Mouse (Mus musculus) embryonic facial prominence, embryonic 15.5 days (tissue): ENCODE measurements around the gene Eif4ebp2. TPM values are rescaled to one million over a fixed set of nuclear protein-coding genes. Genes with fewer than 3 reads are reported as not detected.

Source experiments
- ATAC-seq: fragments of 200-750 bp; cut with Nextera tagmentation; 2 replicates; pipeline ENCODE4 v1.8.0; 2017; ENCODE audit warnings: low read depth, moderate TSS enrichment; ENCODE audit not compliant: insufficient number of reproducible peaks, low FRiP score, low TSS enrichment
- H3K27ac ChIP-seq: fragments of 300-500 bp; sonication (generic); replicated peaks from 2 replicates; pipeline ENCODE4 v1.5.1; 2015; ENCODE audit warnings: mild to moderate bottlenecking, inconsistent platforms
- H3K27me3 ChIP-seq: fragments of 300-500 bp; sonication (generic); 2 replicates; pipeline ENCODE4 v1.6.1; 2015; ENCODE audit warnings: inconsistent platforms
- H3K36me3 ChIP-seq: fragments of 300-500 bp; sonication (generic); 2 replicates; pipeline ENCODE4 v1.6.1; 2015; ENCODE audit warnings: mild to moderate bottlenecking, inconsistent platforms
- H3K4me1 ChIP-seq: fragments of 300-500 bp; sonication (generic); 2 replicates; pipeline ENCODE4 v1.6.1; 2015; ENCODE audit warnings: inconsistent platforms
- H3K4me2 ChIP-seq: fragments of 300-500 bp; sonication (generic); replicated peaks from 2 replicates; pipeline ENCODE4 v1.6.1; 2015; ENCODE audit warnings: mild to moderate bottlenecking, inconsistent platforms
- H3K4me3 ChIP-seq: fragments of 300-500 bp; sonication (generic); replicated peaks from 2 replicates; pipeline ENCODE4 v1.5.1; 2015; ENCODE audit warnings: mild to moderate bottlenecking, inconsistent platforms
- H3K9ac ChIP-seq: fragments of 300-500 bp; sonication (generic); 2 replicates; pipeline ENCODE4 v1.6.1; 2015; ENCODE audit warnings: inconsistent platforms
- H3K9me3 ChIP-seq: fragments of 300-500 bp; sonication (generic); replicated peaks from 2 replicates; pipeline ENCODE4 v1.6.1; 2016; ENCODE audit warnings: inconsistent platforms
- whole genome bisulfite sequencing: fragments of 180-500 bp; shearing (Covaris S2); methylation state at CpG from one replicate; pipeline ENCODE4 v1.1.7; 2015; 5-methylcytosine and 5-hydroxymethylcytosine counted together
- polyA plus RNA-seq: library from polyadenylated mRNA; unstranded; fragments of >200 nt; fragmentation: Nextera tagmentation; extraction: Ambion mirVana; gene quantifications from 2 replicates; pipeline ENCODE4 v1.2.1, GENCODE M21; 2015

Gene Eif4ebp2
- polyA plus RNA-seq, 1 experiment from 2014 or later: 66.0 TPM

DNA sequence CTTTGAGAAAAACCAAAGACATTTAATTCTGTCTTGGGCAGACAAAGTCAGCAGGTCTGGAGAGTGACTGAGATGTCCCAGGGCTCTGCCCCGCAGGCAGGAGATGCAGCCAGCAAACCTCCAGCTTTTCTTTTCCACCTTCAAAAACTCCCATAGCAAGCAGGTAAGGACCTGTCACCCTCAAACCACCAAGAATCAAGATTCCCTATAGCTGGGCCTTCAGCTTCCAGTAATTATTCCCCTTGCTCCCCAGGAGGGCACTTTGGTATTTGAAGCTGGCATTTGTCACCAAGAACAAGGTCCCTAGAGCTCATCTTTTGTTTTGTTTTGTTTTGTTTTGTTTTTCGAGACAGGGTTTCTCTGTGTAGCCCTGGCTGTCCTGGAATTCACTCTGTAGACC is 35.4 kb downstream of the Eif4ebp2 start:
- Histone ChIP-seq H3K4me3 (no peak overlapping the region), H3K9me3 (no peaks in the 10 kb centered on the region), H3K27ac (no peak overlapping the region), H3K9ac (no peak overlapping the region), H3K4me2 (no peak overlapping the region), H3K27me3 (peaks cover 55% of the 10 kb centered on the region), H3K4me1 (peaks cover 11% of the 10 kb centered on the region), H3K36me3 (no peaks in the 10 kb centered on the region)
- no peak for ATAC-seq
- 52% methylated on average over 2 of the region's 2 CpGs for WGBS

DNA sequence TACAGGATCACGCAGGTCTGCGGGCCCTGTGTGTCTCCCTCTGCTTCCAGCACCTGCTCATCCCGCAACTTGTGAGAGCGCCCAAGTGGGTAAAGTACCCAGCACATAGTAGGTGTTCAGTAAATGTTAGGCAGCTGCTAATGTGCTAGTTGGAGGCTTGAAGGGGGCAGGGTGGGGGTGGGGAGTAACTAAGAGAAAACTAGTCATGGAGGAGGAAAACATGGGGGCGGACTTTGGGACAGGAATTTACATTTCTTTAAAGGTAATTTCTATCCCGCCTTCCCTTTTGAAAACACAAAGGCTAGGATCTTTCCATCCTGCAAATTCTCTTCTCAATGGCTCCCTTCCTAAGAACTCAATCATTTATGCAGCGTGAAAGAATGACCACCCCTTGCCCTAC is 35.9 kb downstream of the Eif4ebp2 start:
- ATAC-seq: no peak
- Histone ChIP-seq H3K27me3 (peaks cover 55% of the 10 kb centered on the region), H3K4me3 (no peak overlapping the region), H3K4me2 (no peak overlapping the region), H3K9me3 (no peaks in the 10 kb centered on the region), H3K27ac (no peak overlapping the region), H3K36me3 (no peaks in the 10 kb centered on the region), H3K9ac (no peak overlapping the region), H3K4me1 (peaks cover 11% of the 10 kb centered on the region)
- 39% methylated on average over 7 of the region's 7 CpGs for WGBS

DNA sequence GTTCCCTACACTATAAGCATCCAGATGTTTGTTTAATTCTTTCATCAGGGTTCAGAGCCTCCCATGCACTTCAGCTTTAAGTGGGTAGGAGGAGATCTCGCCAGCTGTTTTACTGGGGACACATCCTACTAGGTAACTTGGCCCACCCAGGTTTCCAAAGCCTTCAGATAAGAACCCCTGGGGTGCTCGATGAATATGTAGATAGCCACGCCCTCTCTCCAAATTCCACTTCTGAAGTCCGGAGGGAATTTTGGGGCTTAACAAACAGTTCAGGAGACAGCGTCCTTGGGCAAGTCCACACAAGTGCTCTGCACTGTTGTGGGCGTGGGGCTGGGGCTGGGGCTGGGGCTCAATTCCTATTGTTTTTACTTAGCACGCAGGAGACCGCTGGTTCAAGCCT is 36.6 kb downstream of the Eif4ebp2 start:
- 18% methylated on average over 8 of the region's 8 CpGs for WGBS

DNA sequence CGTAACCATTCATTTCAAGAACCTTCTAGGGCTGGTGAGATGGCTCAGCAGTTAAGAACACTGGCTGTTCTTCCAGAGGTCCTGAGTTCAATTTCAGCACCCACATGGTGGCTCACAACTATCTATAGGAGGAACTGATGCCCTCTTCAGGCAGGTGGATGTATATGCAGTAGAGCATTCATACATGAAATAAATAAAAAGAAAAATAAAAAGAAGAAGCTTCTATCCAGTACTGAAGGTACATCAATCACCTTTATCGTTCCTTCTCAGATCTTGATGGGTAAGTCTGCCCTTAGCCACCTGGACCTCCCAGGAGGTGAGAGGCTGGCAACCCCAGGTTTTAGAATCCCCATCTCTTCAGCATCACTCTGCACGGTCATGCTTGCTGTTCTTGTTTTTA is 37.2 kb downstream of the Eif4ebp2 start:
- H3K4me2 ChIP-seq: no peak overlapping the region
- H3K36me3 ChIP-seq: no peaks in the 10 kb centered on the region
- WGBS: 72% methylated on average over 3 of the region's 3 CpGs
- H3K9me3 ChIP-seq: no peaks in the 10 kb centered on the region
- H3K4me3 ChIP-seq: no peak overlapping the region
- H3K4me1 ChIP-seq: peaks cover 11% of the 10 kb centered on the region
- ATAC-seq: no peak
- no peak overlapping the region for H3K9ac ChIP-seq
- peaks cover 47% of the 10 kb centered on the region for H3K27me3 ChIP-seq
- no peak overlapping the region for H3K27ac ChIP-seq

More for the DNA sequence above, 36.6 kb downstream of the Eif4ebp2 start:
- H3K9ac ChIP-seq: no peak overlapping the region
- H3K27ac ChIP-seq: no peak overlapping the region
- ATAC-seq: no peak
- H3K4me1 ChIP-seq: peaks cover 11% of the 10 kb centered on the region
- no peak overlapping the region for H3K4me2 ChIP-seq
- H3K36me3 ChIP-seq: no peaks in the 10 kb centered on the region
- H3K4me3 ChIP-seq: no peak overlapping the region
- peaks cover 54% of the 10 kb centered on the region for H3K27me3 ChIP-seq
- no peaks in the 10 kb centered on the region for H3K9me3 ChIP-seq

DNA sequence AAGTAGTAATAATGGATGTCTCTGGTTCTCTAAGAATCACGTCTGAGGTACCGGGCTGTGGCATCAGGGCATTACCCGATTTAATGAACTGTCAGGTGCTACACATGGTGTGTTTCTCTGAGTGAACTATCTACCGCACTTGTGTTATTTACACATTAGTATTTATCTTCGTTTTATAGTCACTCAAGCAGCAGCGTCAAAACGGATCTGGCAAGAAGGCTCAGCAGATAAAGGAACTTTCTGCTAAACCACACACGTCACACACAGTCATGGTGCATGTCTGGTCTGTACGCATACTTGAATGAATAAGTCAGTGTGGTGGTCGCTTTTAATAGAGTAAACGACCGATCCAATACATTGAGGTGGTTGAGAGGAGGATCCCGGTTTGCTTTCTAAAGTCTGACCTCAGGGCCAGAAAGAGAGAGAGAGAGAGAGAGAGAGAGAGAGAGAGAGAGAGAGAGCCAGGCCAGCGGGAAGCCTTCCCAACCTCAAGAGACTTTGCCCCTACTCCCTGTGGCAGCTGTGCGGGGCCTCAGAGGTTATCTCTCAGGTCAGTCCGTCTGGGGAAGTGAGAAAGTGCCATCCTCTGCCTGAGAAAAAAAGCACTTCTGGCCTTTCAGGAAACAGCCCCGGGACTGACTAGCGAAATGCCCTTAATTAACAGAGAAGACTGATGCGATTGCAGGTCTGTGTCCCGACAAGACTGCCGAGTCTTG is 39.4 kb downstream of the Eif4ebp2 start:
- Histone ChIP-seq H3K4me1 (peaks cover 4% of the 10 kb centered on the region), H3K9ac (no peak overlapping the region), H3K27me3 (peaks cover 28% of the 10 kb centered on the region), H3K27ac (no peak overlapping the region), H3K4me2 (no peak overlapping the region), H3K9me3 (no peaks in the 10 kb centered on the region), H3K36me3 (no peaks in the 10 kb centered on the region), H3K4me3 (no peak overlapping the region)
- no peak for ATAC-seq
- WGBS: 48% methylated on average over 21 of the region's 21 CpGs

DNA sequence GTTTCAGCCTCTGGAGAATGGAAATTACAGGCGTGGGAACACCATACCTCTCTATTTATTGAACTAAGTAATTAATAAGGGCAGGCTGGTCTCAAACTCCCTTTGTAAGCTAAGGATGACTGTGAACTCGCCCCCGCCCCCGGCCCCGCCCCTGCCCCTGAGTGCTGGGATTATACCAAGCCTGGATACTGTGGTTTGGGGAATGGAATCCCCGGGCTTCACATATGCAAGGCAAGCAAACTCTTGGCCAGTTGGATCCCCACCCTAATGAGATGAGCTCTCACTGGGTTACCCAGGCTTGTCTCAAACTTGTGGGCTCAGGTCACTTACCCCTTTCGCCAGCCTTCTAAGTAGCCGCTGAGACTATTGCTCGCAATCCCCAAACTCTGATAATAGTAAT is 42.3 kb downstream of the Eif4ebp2 start:
- Histone ChIP-seq H3K4me3 (no peak overlapping the region), H3K27me3 (peaks cover 11% of the 10 kb centered on the region; the same call in 1 of the 2 replicates), H3K36me3 (no peaks in the 10 kb centered on the region), H3K4me2 (no peak overlapping the region), H3K27ac (no peak overlapping the region), H3K9me3 (no peaks in the 10 kb centered on the region), H3K9ac (no peak overlapping the region), H3K4me1 (0 out of 2 replicates have a peak, but pooled peaks cover 4% of the 10 kb centered on the region)
- WGBS: 31% methylated on average over 9 of the region's 9 CpGs
- ATAC-seq: no peak

DNA sequence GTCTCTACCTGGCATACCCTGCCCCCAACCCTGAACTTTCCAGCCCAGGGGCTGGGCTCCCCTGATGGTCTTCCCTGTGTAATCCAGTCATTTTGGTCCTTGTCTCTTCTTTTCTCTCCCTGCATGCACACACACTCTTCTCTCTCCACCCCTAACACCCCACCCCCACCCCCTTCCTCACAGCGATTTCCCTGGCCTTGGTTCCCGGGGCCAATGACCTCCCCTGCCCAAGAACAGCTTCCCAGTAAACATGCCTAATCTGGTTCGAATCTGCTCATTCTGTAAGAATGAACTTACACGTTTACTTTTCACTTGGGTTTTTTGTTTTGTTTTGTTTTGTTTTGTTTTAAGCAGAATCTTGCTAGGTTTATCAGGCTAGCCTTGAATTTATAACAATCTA is 42.7 kb downstream of the Eif4ebp2 start:
- H3K4me3 ChIP-seq: no peak overlapping the region
- H3K4me2 ChIP-seq: no peak overlapping the region
- H3K9ac ChIP-seq: no peak overlapping the region
- no peaks in the 10 kb centered on the region for H3K9me3 ChIP-seq
- 7% methylated on average over 4 of the region's 4 CpGs for WGBS
- peaks cover 9% of the 10 kb centered on the region; the same call in 1 of the 2 replicates for H3K27me3 ChIP-seq
- no peak for ATAC-seq
- H3K36me3 ChIP-seq: no peaks in the 10 kb centered on the region
- 0 out of 2 replicates have a peak, but pooled peaks cover 4% of the 10 kb centered on the region for H3K4me1 ChIP-seq
- H3K27ac ChIP-seq: no peak overlapping the region

DNA sequence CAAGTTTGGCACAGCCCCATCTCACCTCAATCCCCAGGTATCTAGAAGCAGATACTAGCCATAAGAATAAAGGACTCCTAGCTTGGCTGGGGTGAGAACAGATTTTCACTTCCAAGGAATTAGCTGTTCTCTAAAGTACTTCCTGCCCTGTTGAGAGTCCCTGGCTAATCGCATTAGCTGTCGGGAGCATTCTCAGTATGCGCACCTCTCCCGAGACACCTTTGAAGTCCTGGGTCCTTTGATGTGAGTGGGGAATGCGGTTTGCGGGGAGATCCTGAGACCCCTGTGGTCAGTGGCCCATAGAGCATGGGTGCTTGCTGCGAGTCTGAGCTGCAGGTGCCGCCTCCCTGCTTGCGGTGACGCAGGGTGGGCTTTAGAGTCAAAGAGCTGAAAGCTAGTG is 46.5 kb downstream of the Eif4ebp2 start:
- no peak overlapping the region for H3K9ac ChIP-seq
- H3K4me2 ChIP-seq: no peak overlapping the region
- 11% methylated on average over 10 of the region's 10 CpGs for WGBS
- H3K4me3 ChIP-seq: no peak overlapping the region
- H3K27me3 ChIP-seq: peaks cover 9% of the 10 kb centered on the region; the same call in 1 of the 2 replicates
- H3K27ac ChIP-seq: no peak overlapping the region
- ATAC-seq: no peak
- H3K4me1 ChIP-seq: 0 out of 2 replicates have a peak, but pooled peaks cover 4% of the 10 kb centered on the region
- no peaks in the 10 kb centered on the region for H3K9me3 ChIP-seq
- H3K36me3 ChIP-seq: no peaks in the 10 kb centered on the region

DNA sequence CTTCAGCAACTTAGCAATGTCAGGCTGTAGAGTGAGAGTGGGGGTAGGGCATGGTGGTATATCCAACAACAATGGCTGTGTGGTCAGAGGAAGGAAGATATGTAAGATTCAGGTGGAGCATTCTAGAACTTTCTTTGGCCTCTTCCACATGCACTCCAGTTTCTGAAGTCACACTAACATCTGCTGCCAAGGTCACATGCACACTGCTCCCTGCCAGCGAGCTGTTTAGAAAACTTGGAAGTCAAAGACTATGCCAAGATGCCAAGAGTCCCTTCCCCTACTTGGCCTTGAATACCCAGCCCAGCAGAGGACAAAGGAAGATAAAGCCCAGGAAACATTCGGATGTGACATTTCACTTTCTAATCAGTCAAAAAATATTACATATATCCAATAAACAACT is 49.5 kb downstream of the Eif4ebp2 start:
- no peak overlapping the region for H3K4me3 ChIP-seq
- H3K27ac ChIP-seq: no peak overlapping the region
- H3K9me3 ChIP-seq: no peaks in the 10 kb centered on the region
- WGBS: 87% methylated on average over 2 of the region's 2 CpGs
- peaks cover 7% of the 10 kb centered on the region; the same call in 1 of the 2 replicates for H3K27me3 ChIP-seq
- ATAC-seq: no peak
- H3K4me2 ChIP-seq: no peak overlapping the region
- 0 out of 2 replicates have a peak, but pooled peaks cover 6% of the 10 kb centered on the region for H3K4me1 ChIP-seq
- H3K9ac ChIP-seq: no peak overlapping the region
- H3K36me3 ChIP-seq: no peaks in the 10 kb centered on the region

DNA sequence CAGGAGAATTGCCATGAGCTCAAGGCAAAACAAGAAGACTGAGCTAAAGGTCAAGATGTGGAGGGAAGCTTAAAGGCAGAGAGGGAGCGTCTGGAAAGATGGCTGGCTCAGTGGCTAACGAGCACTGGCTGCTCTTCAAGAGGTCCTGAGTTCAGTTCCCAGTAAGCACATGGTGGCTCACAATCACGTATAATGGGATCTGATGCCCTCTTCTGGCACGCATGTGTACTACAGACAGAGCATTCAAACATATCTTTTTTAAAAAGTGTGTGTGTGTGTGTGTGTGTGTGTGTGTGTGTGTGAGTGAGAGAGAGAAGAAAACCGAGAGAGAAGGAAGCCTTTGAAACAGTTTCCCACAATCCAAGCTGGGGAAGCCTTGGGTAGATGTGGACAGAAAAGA is 50.0 kb downstream of the Eif4ebp2 start:
- Histone ChIP-seq H3K4me1 (0 out of 2 replicates have a peak, but pooled peaks cover 6% of the 10 kb centered on the region), H3K9ac (no peak overlapping the region), H3K36me3 (no peaks in the 10 kb centered on the region), H3K27ac (no peak overlapping the region), H3K4me3 (no peak overlapping the region), H3K27me3 (peaks cover 7% of the 10 kb centered on the region; the same call in 1 of the 2 replicates), H3K9me3 (no peaks in the 10 kb centered on the region), H3K4me2 (no peak overlapping the region)
- ATAC-seq: no peak
- 65% methylated on average over 5 of the region's 5 CpGs for WGBS

DNA sequence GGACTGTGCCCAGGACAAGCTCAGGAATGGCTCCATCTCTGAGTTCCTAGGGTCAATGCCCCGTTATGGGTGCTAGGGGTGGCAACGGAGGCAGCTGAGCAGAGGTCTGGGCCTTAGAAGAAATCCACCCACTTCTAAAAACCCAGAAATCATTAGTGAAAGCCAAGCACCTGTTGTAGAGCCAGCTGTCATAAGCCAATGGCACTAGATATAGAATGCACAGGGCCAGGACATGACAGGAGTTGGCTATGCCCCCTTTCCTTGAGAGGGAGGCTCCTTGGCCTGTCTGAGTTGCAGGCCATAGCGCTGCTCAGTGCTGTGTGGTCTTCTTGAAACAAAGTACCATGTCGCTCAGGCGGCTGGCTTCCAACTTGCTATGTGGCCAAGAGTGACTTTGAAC is 52.1 kb downstream of the Eif4ebp2 start:
- no peak overlapping the region for H3K9ac ChIP-seq
- no peak overlapping the region for H3K4me3 ChIP-seq
- 0 out of 2 replicates have a peak, but pooled peaks cover 2% of the 10 kb centered on the region for H3K4me1 ChIP-seq
- H3K4me2 ChIP-seq: no peak overlapping the region
- no peak overlapping the region for H3K27ac ChIP-seq
- H3K36me3 ChIP-seq: no peaks in the 10 kb centered on the region
- ATAC-seq: no peak
- no peaks in the 10 kb centered on the region for H3K9me3 ChIP-seq
- 85% methylated on average over 5 of the region's 5 CpGs for WGBS
- no peaks in the 10 kb centered on the region for H3K27me3 ChIP-seq
